Mouse (Mus musculus) ovary, adult 18-20 months (tissue): Measurements from ENCODE around the gene Recql5.
"Not testable (repeated sequence)": the region's sequence is repeated elsewhere in the genome, so short reads cannot be mapped to it uniquely, and the experiment has no call there.

Source experiments
- DNase-seq: peaks from one replicate; pipeline ENCODE4 v3.0.0; 2022; ENCODE audit warnings: low spot score, mixed read lengths

Recql5 gene

GRCm38 (mm10) chr11:115859143-115859945 is 73.9 kb downstream of the Recql5 start:
- peak; percentile 80 for DNase-seq

- DNase-seq: no peak
Measured at GRCm38 (mm10) chr11:115858354-115858753, 74.9 kb downstream of the Recql5 start, which contains the start of gene Myo15b. TSS of gene Myo15b (plus strand) at chr11:115858406.

- DNase-seq: no peak
Measured at GRCm38 (mm10) chr11:115857936-115858335, 75.3 kb downstream of the Recql5 start.

GRCm38 (mm10) chr11:115857146-115857545 is 76.1 kb downstream of the Recql5 start:
- not testable (repeated sequence) for DNase-seq

GRCm38 (mm10) chr11:115854674-115855073 is 78.6 kb downstream of the Recql5 start:
- DNase-seq: no peak

- DNase-seq: no peak
Measured at GRCm38 (mm10) chr11:115845819-115846218, 87.5 kb downstream of the Recql5 start.

GRCm38 (mm10) chr11:115844240-115844639 is 89.0 kb downstream of the Recql5 start:
- DNase-seq: no peak

GRCm38 (mm10) chr11:115843891-115844239 is 89.4 kb downstream of the Recql5 start:
- DNase-seq: no peak

GRCm38 (mm10) chr11:115843141-115843890 is 90.0 kb downstream of the Recql5 start:
- DNase-seq: no peak
